24 mouse cellular contexts compared by ENCODE assay signal in genomic region chr9:42081681-42082530, GRCm38 (mm10). TPM values are rescaled to one million over a fixed set of nuclear protein-coding genes. Genes with fewer than 3 reads are reported as not detected.
DNase-seq lines count a peak whose midpoint lies in the region; ATAC-seq and TF ChIP-seq lines count a peak whose summit lies in the region.
"Had no signal": no experiment of that assay in that cellular context is flagged by ENCODE, and none has a peak within 500 bp of the region (broad histone marks: within the 10 kb centered on the region; RNA-seq: fewer than 3 reads in every experiment).

No protein-coding gene starts in this region.

- DNase-seq in layer of hippocampus, adult 2 months (ENCODE audit: low spot score in 2 of 2): no peak
- DNase-seq in layer of hippocampus, adult 9-10 months (ENCODE audit: low spot score): no peak
- peak; percentile 69 for DNase-seq in cerebellum, adult 11 months
- DNase-seq in cerebellum, adult 2 months: peak; percentile 84 to 86
- DNase-seq in cerebellum, postnatal 14 days: peak; percentile 83 to 85
- no peak for DNase-seq in right cerebral cortex, postnatal 10 days (ENCODE audit: low spot score in 2 of 2)
- no peak for DNase-seq in frontal cortex, postnatal 10 days (ENCODE audit: low spot score in 2 of 2)
- DNase-seq: adrenal gland, adult 8-10 months; gastrocnemius, postnatal 14 days; kidney, adult 11 months; kidney, postnatal 36 days; thymus, postnatal 4 days had no signal

- H3K4me1 ChIP-seq in cerebellum, adult 2 months (ENCODE audit: control insufficient read depth, insufficient read depth, low read length): peaks cover 30% of the 10 kb centered on the region
- no peaks in the 10 kb centered on the region for H3K4me1 ChIP-seq in hindbrain, embryonic 16.5 days (ENCODE audit: control insufficient read depth, insufficient read depth, low read depth, low read length)
- H3K4me1 ChIP-seq: embryonic facial prominence, embryonic 10.5 days; forebrain, embryonic 13.5 days; neural tube, embryonic 13.5 days had no signal

- no peak overlapping the region for H3K9ac ChIP-seq in hindbrain, embryonic 16.5 days (ENCODE audit: low read depth, low read length)
- H3K9ac ChIP-seq: embryonic facial prominence, embryonic 15.5 days; forebrain, embryonic 13.5 days; heart, embryonic 12.5 days; hindbrain, embryonic 14.5 days; limb, embryonic 13.5 days; lung, embryonic 15.5 days; midbrain, embryonic 12.5 days; neural tube, embryonic 13.5 days had no signal

- no peak for TF ChIP-seq POLR2A in cerebellum, adult 2 months (IDR thresholded peaks at IDR 0.05; ENCODE audit: borderline replicate concordance, insufficient read depth, low read length)

- no peaks in the 10 kb centered on the region for H3K27me3 ChIP-seq in cerebellum, adult 2 months (ENCODE audit: control insufficient read depth, insufficient read depth, low read length)
- H3K27me3 ChIP-seq in hindbrain, embryonic 16.5 days (replicated peaks; ENCODE audit: control insufficient read depth, insufficient read depth, low read length): no peaks in the 10 kb centered on the region
- H3K27me3 ChIP-seq: embryonic facial prominence, embryonic 15.5 days; forebrain, embryonic 13.5 days; heart, embryonic 12.5 days; limb, embryonic 13.5 days; lung, embryonic 15.5 days; neural tube, embryonic 13.5 days had no signal

- H3K9me3 ChIP-seq in hindbrain, embryonic 16.5 days (ENCODE audit: control insufficient read depth, low read length): no peaks in the 10 kb centered on the region
- H3K9me3 ChIP-seq: embryonic facial prominence, embryonic 10.5 days; embryonic facial prominence, embryonic 15.5 days; forebrain, embryonic 13.5 days; heart, embryonic 12.5 days; limb, embryonic 13.5 days; lung, embryonic 15.5 days; midbrain, embryonic 12.5 days; neural tube, embryonic 13.5 days had no signal

- H3K36me3 ChIP-seq in hindbrain, embryonic 16.5 days (ENCODE audit: control insufficient read depth, insufficient read depth, low read length): peaks cover 2% of the 10 kb centered on the region; the same call in 1 of the 2 replicates
- H3K36me3 ChIP-seq: heart, embryonic 12.5 days; lung, embryonic 15.5 days; midbrain, embryonic 12.5 days had no signal

- no peak overlapping the region for H3K4me2 ChIP-seq in hindbrain, embryonic 16.5 days (ENCODE audit: low read length)
- H3K4me2 ChIP-seq: embryonic facial prominence, embryonic 15.5 days; forebrain, embryonic 13.5 days; heart, embryonic 12.5 days; hindbrain, embryonic 14.5 days; limb, embryonic 13.5 days; liver, embryonic 11.5 days; lung, embryonic 15.5 days; midbrain, embryonic 12.5 days; neural tube, embryonic 13.5 days had no signal

- 37% methylated on average over 29 of the region's 29 CpGs for WGBS in cerebellum, adult 2 months
- 91% methylated on average over 29 of the region's 29 CpGs for WGBS in hindbrain, embryonic 16.5 days

- TF ChIP-seq CTCF in layer of hippocampus, adult 2 months (conservative IDR thresholded peaks at IDR 0.05): no peak
- no peak for TF ChIP-seq CTCF in cerebellum, adult 2 months (IDR thresholded peaks at IDR 0.05; ENCODE audit: borderline replicate concordance, insufficient read depth, low read depth, low read length)

- no peak overlapping the region for H3K4me3 ChIP-seq in layer of hippocampus, adult 2 months
- H3K4me3 ChIP-seq in cerebellum, adult 2 months (replicated peaks; ENCODE audit: insufficient read depth, low read depth, low read length): no peak overlapping the region
- no peak overlapping the region for H3K4me3 ChIP-seq in hindbrain, embryonic 16.5 days (ENCODE audit: low read length)
- H3K4me3 ChIP-seq: embryonic facial prominence, embryonic 10.5 days; embryonic facial prominence, embryonic 15.5 days; forebrain, embryonic 13.5 days; heart, embryonic 12.5 days; limb, embryonic 13.5 days; lung, embryonic 15.5 days; midbrain, embryonic 12.5 days; neural tube, embryonic 13.5 days had no signal

- H3K27ac ChIP-seq in layer of hippocampus, adult 2 months: peak overlapping the region; percentile 71
- H3K27ac ChIP-seq in cerebellum, adult 2 months (ENCODE audit: insufficient read depth, low read length): peak overlapping the region; percentile 29
- no peak overlapping the region for H3K27ac ChIP-seq in hindbrain, embryonic 16.5 days (ENCODE audit: low read depth, low read length)
- H3K27ac ChIP-seq: embryonic facial prominence, embryonic 10.5 days; embryonic facial prominence, embryonic 15.5 days; forebrain, embryonic 13.5 days; hindbrain, embryonic 14.5 days; limb, embryonic 13.5 days; lung, embryonic 15.5 days; midbrain, embryonic 12.5 days; neural tube, embryonic 13.5 days had no signal

- ATAC-seq in hindbrain, embryonic 16.5 days: no peak
- ATAC-seq: forebrain, embryonic 13.5 days; inflammation-experienced regulatory T-cells, adult 6 months had no signal

RNA-seq across cellular contexts. Expression of gene Sorl1, which starts 42.2 kb away (rescaled TPM):
- 100 to 1,000 TPM; 196 to 197 TPM for total RNA-seq in layer of hippocampus, adult 2 months (2021)
- polyA plus RNA-seq in cerebellum, adult 2 months (2012; rRNA removed): 169 and 198 TPM in 2 replicates
- 11.0 and 11.4 TPM in 2 replicates for polyA plus RNA-seq in hindbrain, embryonic 16.5 days (2015; fragmentation: Nextera tagmentation; extraction: Ambion mirVana)

Comparison
In these comparisons a context has a peak if more than half of its experiments do, and no peak if none do; other contexts are left out.
1. DNase-seq: peak in cerebellum, adult 11 months (single experiment), cerebellum, adult 2 months (2 of 2) and cerebellum, postnatal 14 days (2 of 2); none in layer of hippocampus, adult 2 months (0 of 2), layer of hippocampus, adult 9-10 months (single experiment), right cerebral cortex, postnatal 10 days (0 of 2) and frontal cortex, postnatal 10 days (0 of 2).
2. RNA of gene Sorl1, which starts 42.2 kb away (polyA plus RNA-seq): 169 to 198 TPM in cerebellum, adult 2 months; 11.0 to 11.4 TPM in hindbrain, embryonic 16.5 days; every median in the first group is over 10 times any median in the second.